ENCODE assay signal across 8 mouse cellular contexts in genomic region chr3:87804038-87804677, GRCm38 (mm10). TPM values are rescaled to one million over a fixed set of nuclear protein-coding genes. Genes with fewer than 3 reads are reported as not detected.
DNase-seq lines count a peak whose midpoint lies in the region; ATAC-seq lines count a peak whose summit lies in the region.

No protein-coding gene starts in this region.

- H3K4me2 ChIP-seq in heart, embryonic 14.5 days (ENCODE audit: low read length): peak overlapping the region; percentile 67
- peak overlapping the region; percentile 43 for H3K4me2 ChIP-seq in hindbrain, embryonic 12.5 days (replicated peaks)

- H3K4me3 ChIP-seq in heart, embryonic 14.5 days (ENCODE audit: control insufficient read depth in 1 of 2, insufficient read depth in 1 of 2, low read depth in 1 of 2, low read length in 2 of 2): peak overlapping the region; percentile 21 to 32
- peak overlapping the region; percentile 23 for H3K4me3 ChIP-seq in hindbrain, embryonic 12.5 days
- peak overlapping the region; percentile 42 for H3K4me3 ChIP-seq in midbrain, embryonic 10.5 days

- H3K9me3 ChIP-seq in heart, embryonic 14.5 days (ENCODE audit: control insufficient read depth, low read length): no peaks in the 10 kb centered on the region
- H3K9me3 ChIP-seq in hindbrain, embryonic 12.5 days (replicated peaks): no peaks in the 10 kb centered on the region
- no peaks in the 10 kb centered on the region for H3K9me3 ChIP-seq in midbrain, embryonic 10.5 days (replicated peaks)

- no peak for DNase-seq in heart, adult 18-20 months
- DNase-seq in MEL-GATA-1-ER (ENCODE audit: extremely low read depth, low read depth): peak; percentile 65
- DNase-seq in midbrain, embryonic 10.5 days (ENCODE audit: low spot score): no peak
- DNase-seq in adipocyte (ENCODE audit: low spot score): no peak
- no peak for DNase-seq in gastrocnemius, adult 18-20 months (ENCODE audit: low spot score)

- no peak overlapping the region for H3K27ac ChIP-seq in heart, embryonic 14.5 days (replicated peaks in 1 of 2; ENCODE audit: control insufficient read depth in 1 of 2, insufficient read depth in 1 of 2, low read depth in 2 of 2, low read length in 2 of 2)
- no peak overlapping the region for H3K27ac ChIP-seq in hindbrain, embryonic 12.5 days
- H3K27ac ChIP-seq in midbrain, embryonic 10.5 days (replicated peaks): no peak overlapping the region

- H3K9ac ChIP-seq in heart, embryonic 14.5 days (ENCODE audit: low read length): 0 out of 2 replicates have a peak overlapping the region, but pooled peaks have one; percentile 17
- H3K9ac ChIP-seq in hindbrain, embryonic 12.5 days: no peak overlapping the region

- ATAC-seq in heart, embryonic 14.5 days (ENCODE audit: insufficient number of reproducible peaks, insufficient read depth, low FRiP score, low read depth): no peak
- no peak for ATAC-seq in hindbrain, embryonic 12.5 days (ENCODE audit: low FRiP score)
- ATAC-seq in erythroid progenitor cell, adult 5-6 weeks (replicated peaks; ENCODE audit: low FRiP score, poor library complexity, severe bottlenecking): no peak

- H3K4me1 ChIP-seq in heart, embryonic 14.5 days (ENCODE audit: control insufficient read depth in 2 of 2, insufficient read depth in 2 of 2, low read length in 2 of 2): peaks cover 0 to 3% of the 10 kb centered on the region in 2 experiments; a peak in 3 of 4 replicates
- peaks cover 10% of the 10 kb centered on the region for H3K4me1 ChIP-seq in hindbrain, embryonic 12.5 days
- peaks cover 15% of the 10 kb centered on the region for H3K4me1 ChIP-seq in midbrain, embryonic 10.5 days

- peaks cover 92% of the 10 kb centered on the region for H3K27me3 ChIP-seq in heart, embryonic 14.5 days (ENCODE audit: control insufficient read depth, insufficient read depth, low read length)
- peaks cover 98% of the 10 kb centered on the region for H3K27me3 ChIP-seq in hindbrain, embryonic 12.5 days
- peaks cover 100% of the 10 kb centered on the region for H3K27me3 ChIP-seq in midbrain, embryonic 10.5 days (ENCODE audit: low read depth, poor library complexity, severe bottlenecking)

- no peaks in the 10 kb centered on the region for H3K36me3 ChIP-seq in heart, embryonic 14.5 days (ENCODE audit: control insufficient read depth, insufficient read depth, low read length)
- H3K36me3 ChIP-seq in hindbrain, embryonic 12.5 days: no peaks in the 10 kb centered on the region
- H3K36me3 ChIP-seq in midbrain, embryonic 10.5 days: no peaks in the 10 kb centered on the region

- WGBS in heart, embryonic 14.5 days: 5% methylated on average over 26 of the region's 26 CpGs
- WGBS in hindbrain, embryonic 12.5 days: 7% methylated on average over 26 of the region's 26 CpGs
- whole genome bisulfite sequencing in midbrain, embryonic 10.5 days: 4% methylated on average over 26 of the region's 26 CpGs

RNA-seq across cellular contexts. Expression of gene Insrr, which starts 7.4 kb away (rescaled TPM):
- polyA plus RNA-seq in heart, embryonic 14.5 days (2014; fragmentation: Nextera tagmentation; extraction: Ambion mirVana): 0.08 TPM in 1 of 2 replicates, not detected in the other
- total RNA-seq in heart, adult 18-20 months (2021): under 1 TPM in 1 of 2 experiments, not detected in 1; 0.10 TPM
- polyA plus RNA-seq in hindbrain, embryonic 12.5 days (2016; fragmentation: Nextera tagmentation; extraction: Ambion mirVana): 1.2 and 1.7 TPM in 2 replicates
- 0.78 and 0.89 TPM in 2 replicates for polyA plus RNA-seq in midbrain, embryonic 10.5 days (2016; fragmentation: Nextera tagmentation; extraction: Ambion mirVana)
- total RNA-seq in gastrocnemius, adult 18-20 months (2021): not detected
- not detected in 2 replicates for total RNA-seq in erythroid progenitor cell, adult 5-6 weeks (2015; ENCODE audit: low replicate concordance)
- not detected in 2 replicates for total RNA-seq in erythroid progenitor cell, adult 5-6 weeks (2017; ENCODE audit: low replicate concordance)

RNA-seq across cellular contexts. Expression of gene Ntrk1, which starts 9.2 kb away (rescaled TPM):
- 0.15 and 0.18 TPM in 2 replicates for polyA plus RNA-seq in heart, embryonic 14.5 days (2014; fragmentation: Nextera tagmentation; extraction: Ambion mirVana)
- total RNA-seq in heart, adult 18-20 months (2021): under 1 TPM in 1 of 2 experiments, not detected in 1; 0.57 TPM
- polyA plus RNA-seq in hindbrain, embryonic 12.5 days (2016; fragmentation: Nextera tagmentation; extraction: Ambion mirVana): 19.3 and 24.0 TPM in 2 replicates
- polyA plus RNA-seq in midbrain, embryonic 10.5 days (2016; fragmentation: Nextera tagmentation; extraction: Ambion mirVana): 4.9 and 5.1 TPM in 2 replicates
- total RNA-seq in gastrocnemius, adult 18-20 months (2021): not detected
- total RNA-seq in erythroid progenitor cell, adult 5-6 weeks (2015; ENCODE audit: low replicate concordance): not detected in 2 replicates
- total RNA-seq in erythroid progenitor cell, adult 5-6 weeks (2017; ENCODE audit: low replicate concordance): not detected in 2 replicates

RNA-seq across cellular contexts. Expression of gene Pear1, which starts 19.9 kb away (rescaled TPM):
- 16.2 and 17.0 TPM in 2 replicates for polyA plus RNA-seq in heart, embryonic 14.5 days (2014; fragmentation: Nextera tagmentation; extraction: Ambion mirVana)
- 10 to 100 TPM; 14.0 to 15.6 TPM for total RNA-seq in heart, adult 18-20 months (2021)
- 13.1 and 13.2 TPM in 2 replicates for polyA plus RNA-seq in hindbrain, embryonic 12.5 days (2016; fragmentation: Nextera tagmentation; extraction: Ambion mirVana)
- polyA plus RNA-seq in midbrain, embryonic 10.5 days (2016; fragmentation: Nextera tagmentation; extraction: Ambion mirVana): 12.3 and 14.7 TPM in 2 replicates
- 1 to 10 TPM; 6.3 to 6.4 TPM for total RNA-seq in gastrocnemius, adult 18-20 months (2021)
- 1.3 TPM in 1 of 2 replicates, not detected in the other for total RNA-seq in erythroid progenitor cell, adult 5-6 weeks (2015; ENCODE audit: low replicate concordance)
- 0.98 and 1.0 TPM in 2 replicates for total RNA-seq in erythroid progenitor cell, adult 5-6 weeks (2017; ENCODE audit: low replicate concordance)

RNA-seq across cellular contexts. Expression of gene Sh2d2a, which starts 42.4 kb away (rescaled TPM):
- 0.15 TPM in 1 of 2 replicates, not detected in the other for polyA plus RNA-seq in heart, embryonic 14.5 days (2014; fragmentation: Nextera tagmentation; extraction: Ambion mirVana)
- 1 to 10 TPM in 1 of 2 experiments, under 1 TPM in 1; 0.17 to 1.2 TPM for total RNA-seq in heart, adult 18-20 months (2021)
- polyA plus RNA-seq in hindbrain, embryonic 12.5 days (2016; fragmentation: Nextera tagmentation; extraction: Ambion mirVana): not detected in 2 replicates
- polyA plus RNA-seq in midbrain, embryonic 10.5 days (2016; fragmentation: Nextera tagmentation; extraction: Ambion mirVana): 0.06 and 0.11 TPM in 2 replicates
- total RNA-seq in gastrocnemius, adult 18-20 months (2021): not detected
- 1.3 and 1.4 TPM in 2 replicates for total RNA-seq in erythroid progenitor cell, adult 5-6 weeks (2015; ENCODE audit: low replicate concordance)
- 0.51 and 0.83 TPM in 2 replicates for total RNA-seq in erythroid progenitor cell, adult 5-6 weeks (2017; ENCODE audit: low replicate concordance)

RNA-seq across cellular contexts. Expression of gene Lrrc71, which starts 55.7 kb away (rescaled TPM):
- polyA plus RNA-seq in heart, embryonic 14.5 days (2014; fragmentation: Nextera tagmentation; extraction: Ambion mirVana): 0.12 and 0.32 TPM in 2 replicates
- total RNA-seq in heart, adult 18-20 months (2021): under 1 TPM; 0.10 to 0.28 TPM
- polyA plus RNA-seq in hindbrain, embryonic 12.5 days (2016; fragmentation: Nextera tagmentation; extraction: Ambion mirVana): 0.90 and 1.2 TPM in 2 replicates
- 0.39 and 0.51 TPM in 2 replicates for polyA plus RNA-seq in midbrain, embryonic 10.5 days (2016; fragmentation: Nextera tagmentation; extraction: Ambion mirVana)
- not detected for total RNA-seq in gastrocnemius, adult 18-20 months (2021)
- not detected in 2 replicates for total RNA-seq in erythroid progenitor cell, adult 5-6 weeks (2015; ENCODE audit: low replicate concordance)
- not detected in 2 replicates for total RNA-seq in erythroid progenitor cell, adult 5-6 weeks (2017; ENCODE audit: low replicate concordance)
